Mouse (Mus musculus) right cerebral cortex, postnatal 14 days (tissue): Measurements from ENCODE around the gene Cox17.

Source experiments
- DNase-seq: peaks from one replicate; pipeline ENCODE4 v3.0.0; 2022

The Cox17 gene

DNA sequence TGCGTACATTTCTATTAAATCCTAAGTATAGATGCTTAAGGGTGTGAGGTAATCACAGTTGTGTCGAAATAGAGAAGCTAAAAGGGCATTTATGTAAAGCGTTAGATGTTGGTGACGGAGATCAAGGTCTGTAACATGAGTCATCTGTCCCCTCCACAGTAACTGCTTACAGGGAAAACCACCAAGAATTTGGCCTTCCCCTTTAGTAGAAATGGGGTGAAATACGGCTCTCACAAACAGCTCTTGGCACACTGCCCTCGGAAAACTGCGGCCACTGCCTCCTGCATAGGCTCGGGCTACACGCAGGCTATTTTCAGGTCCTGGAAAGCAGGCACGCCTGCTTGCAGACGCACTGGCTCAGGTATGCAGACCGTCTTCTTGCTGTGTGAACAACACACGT, 49.4 kb downstream of the Cox17 start:
- peak; percentile 29 for DNase-seq

- no peak for DNase-seq
These were observed 51.5 kb downstream of the Cox17 start for GRCm38 (mm10) chr16:38398266-38398665.

- no peak for DNase-seq
These were observed 52.3 kb downstream of the Cox17 start for GRCm38 (mm10) chr16:38399076-38399475.

- peak; percentile 44 for DNase-seq
These were observed 52.9 kb downstream of the Cox17 start for GRCm38 (mm10) chr16:38399531-38400231.

DNA sequence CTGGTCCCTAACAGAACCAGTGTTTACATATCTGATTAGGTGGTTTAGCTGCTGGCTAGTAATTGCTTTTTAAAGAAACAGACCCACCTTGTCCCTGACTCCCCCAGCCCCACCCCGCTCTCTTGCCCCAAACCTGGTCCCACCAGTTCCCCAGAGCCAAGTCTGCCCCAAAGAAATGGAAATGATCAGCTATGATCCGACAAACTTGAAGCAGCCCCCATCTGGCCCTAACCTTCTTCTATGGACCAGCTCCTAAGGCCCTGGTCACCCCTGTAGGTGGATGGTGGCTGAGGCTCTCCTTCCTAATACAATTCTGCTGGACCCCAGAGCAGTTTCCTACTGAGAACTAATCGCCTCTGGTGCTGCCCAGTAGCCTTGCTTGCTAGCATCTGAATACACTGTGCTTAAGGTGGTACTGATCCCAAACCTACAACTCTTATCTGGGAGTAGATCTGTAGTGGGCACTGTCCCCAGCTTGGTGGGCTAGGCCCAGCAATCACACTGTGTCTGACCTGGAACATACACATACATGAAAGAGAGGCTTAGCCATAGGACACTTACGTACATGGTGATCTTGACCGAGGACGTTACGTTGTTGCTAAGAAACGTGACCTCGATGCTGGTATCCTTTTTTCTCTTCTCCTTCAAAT, 53.6 kb downstream of the Cox17 start:
- no peak for DNase-seq

DNA sequence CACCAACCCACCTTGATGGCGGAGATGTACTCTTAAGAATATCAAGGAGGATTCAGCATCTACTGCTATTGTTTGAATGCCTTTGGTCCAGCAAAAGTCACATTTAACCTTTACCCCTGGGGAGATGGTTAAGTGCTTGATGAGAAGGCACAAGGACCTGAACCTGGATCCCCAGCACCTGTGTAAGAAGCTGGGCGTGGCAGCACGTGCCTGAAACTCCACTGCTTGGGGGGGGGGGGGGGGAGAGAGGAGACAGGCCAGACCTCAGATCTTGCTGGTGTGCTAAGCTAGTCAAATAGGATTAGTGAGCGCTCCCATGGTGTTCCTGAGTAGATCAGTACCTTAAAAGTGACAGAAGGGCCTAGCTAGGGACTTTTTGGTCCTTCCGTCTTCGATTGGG, 54.7 kb downstream of the Cox17 start:
- no peak for DNase-seq
